Mouse (Mus musculus) ovary, adult 2 months (tissue): ENCODE results near the gene Slc38a3. TPM values are rescaled to one million over a fixed set of nuclear protein-coding genes. Genes with fewer than 3 reads are reported as not detected.

ENCODE experiments used
- polyA plus RNA-seq: library from polyadenylated mRNA; depleted of rRNA; stranded (reverse); fragments of >200 nt; gene quantifications from 2 replicates; pipeline ENCODE4 v1.2.3, GENCODE M21; 2012; rRNA removed

Slc38a3 gene
- polyA plus RNA-seq, result 286 and 357 TPM in 2 replicates

DNA sequence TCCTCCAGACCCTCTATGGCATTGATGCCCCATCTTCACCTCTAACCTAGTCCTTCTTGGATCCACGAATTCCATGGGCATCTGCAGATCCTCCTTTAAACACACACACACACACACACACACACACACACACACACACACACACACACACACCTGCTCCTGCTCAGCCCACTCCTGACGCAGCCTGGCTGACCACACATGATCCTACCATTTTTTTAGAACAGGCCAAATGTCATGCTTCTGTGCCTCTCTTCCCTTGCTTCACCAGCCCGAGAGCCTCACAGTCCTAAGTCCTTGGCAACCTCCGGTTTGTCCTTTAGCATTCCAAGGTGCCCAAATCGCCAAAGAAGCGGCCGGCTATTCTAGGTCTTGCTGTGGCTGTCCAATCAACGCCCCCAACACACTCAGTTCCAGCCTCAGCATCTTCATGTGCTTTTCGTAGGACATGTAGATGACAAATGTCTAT, at the start of gene Slc38a3:
TSS of gene Slc38a3 (minus strand) at position 51 of the 466 bp plus-strand sequence.

DNA sequence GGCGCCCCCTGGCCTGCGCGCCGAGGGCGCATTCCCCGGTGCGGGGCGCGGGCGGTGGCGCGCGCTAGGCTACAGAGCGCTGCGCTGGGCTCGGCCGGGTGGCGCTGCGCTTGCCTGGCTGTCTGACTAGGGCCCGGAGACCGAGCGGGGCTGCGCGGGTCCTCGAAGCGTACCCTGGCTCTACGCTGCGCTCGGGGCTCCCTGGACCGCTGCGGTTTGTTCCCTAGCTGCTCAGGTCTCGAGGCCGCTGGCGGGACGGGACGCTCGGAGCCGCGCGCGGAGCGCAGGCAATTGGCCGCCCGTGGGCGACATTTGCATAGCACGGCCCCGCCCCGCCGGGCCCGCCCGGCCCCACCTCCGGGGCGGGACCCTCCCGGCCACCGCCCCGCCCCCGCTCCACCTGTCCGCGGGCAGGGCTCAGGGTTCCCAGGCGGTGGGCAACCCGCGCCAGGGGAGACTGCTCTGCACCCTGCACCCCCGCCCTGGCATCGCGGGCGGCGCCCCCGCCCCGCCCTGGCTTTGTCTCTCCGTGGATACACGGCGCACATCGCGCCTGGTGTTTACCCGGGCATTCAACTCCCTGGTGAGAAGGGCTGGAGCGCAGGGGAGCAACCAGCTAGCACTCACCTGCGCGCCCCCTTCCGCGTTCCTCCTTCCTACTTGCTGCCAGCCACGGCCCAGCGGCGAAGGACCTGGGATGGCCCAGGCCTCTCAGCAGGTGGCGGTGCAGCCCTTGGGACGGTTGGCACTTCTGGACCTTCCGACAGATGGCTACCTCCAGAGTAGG, 40.6 kb upstream of the Slc38a3 start, which contains the start of gene Sema3f:
TSS of gene Sema3f (minus strand) at position 779 of the 787 bp plus-strand sequence.

DNA sequence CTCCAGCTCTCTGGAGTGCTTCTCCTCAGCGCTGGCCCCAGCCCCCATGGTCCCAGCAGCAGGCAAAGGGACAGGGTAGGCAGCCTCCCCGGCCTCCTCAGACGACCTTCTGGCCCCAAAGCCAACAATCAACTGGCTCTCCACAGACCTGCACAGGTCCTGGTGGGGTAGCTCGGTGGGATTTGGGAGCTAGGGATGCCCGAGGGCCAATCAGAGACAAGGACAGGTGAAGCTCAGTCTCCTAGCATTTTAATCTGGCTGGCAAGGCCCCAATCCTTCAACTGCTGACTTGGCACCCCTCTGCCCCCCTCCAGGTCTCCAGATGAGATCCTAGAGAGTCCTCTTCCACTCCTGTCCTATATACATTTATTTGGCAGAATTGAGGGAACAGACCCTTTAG, 10.2 kb upstream of the Slc38a3 start, which contains the start of gene Gnat1:
TSS of gene Gnat1 (minus strand) at position 212 of the 400 bp plus-strand sequence.

GRCm38 (mm10) chr9:107635279-107636028, 33.9 kb downstream of the Slc38a3 start, which contains the start of gene Gnai2:
Gene Gnai2, minus strand, starts transcription at chr9:107635367.

DNA sequence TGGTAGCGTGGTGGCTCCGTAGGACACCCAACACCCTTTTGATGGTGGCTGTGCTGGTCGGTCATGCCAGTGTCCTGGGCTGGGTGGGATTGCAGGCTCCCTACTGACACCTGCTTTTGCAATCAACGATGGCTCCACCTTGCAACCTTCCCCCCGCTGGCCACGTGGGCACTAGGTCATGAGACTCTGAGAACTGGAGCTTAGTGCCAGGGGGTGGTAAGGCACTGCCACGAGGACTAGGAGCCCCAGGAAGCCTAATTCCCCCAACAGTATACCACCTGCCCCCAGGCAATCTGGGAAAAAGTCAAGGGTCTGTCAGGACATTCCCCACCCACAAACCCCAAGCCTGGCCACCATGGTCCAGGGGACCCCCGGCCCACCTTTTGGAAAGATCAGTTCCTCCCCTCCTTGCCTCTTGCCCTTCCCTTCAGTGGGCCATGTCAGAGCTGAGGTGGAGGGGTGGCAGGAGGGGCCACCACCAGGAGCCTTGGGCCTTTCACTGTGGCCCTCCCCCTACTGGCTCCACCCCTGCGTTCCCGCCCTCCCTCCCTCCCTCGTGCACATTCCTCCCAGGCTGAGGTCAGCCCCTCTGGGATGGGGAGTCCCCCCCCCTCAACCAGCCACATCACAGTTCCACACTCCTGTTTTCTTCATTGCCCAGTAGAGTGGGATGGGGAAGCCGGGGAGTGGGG, 60.4 kb downstream of the Slc38a3 start, which contains the start of gene Sema3b:
TSS of gene Sema3b (minus strand) at position 489 of the 692 bp plus-strand sequence.

Other genes with a start within 250 kb of the Slc38a3 start
- gene Tmem115, start 135.6 kb downstream of the Slc38a3 start, polyA plus RNA-seq, result 86.5 and 92.7 TPM in 2 replicates
- gene Cyb561d2, start 127.3 kb downstream of the Slc38a3 start, polyA plus RNA-seq, result 70.4 and 85.0 TPM in 2 replicates
- 31.6 and 40.4 TPM in 2 replicates for gene Nprl2, start 127.3 kb downstream of the Slc38a3 start, polyA plus RNA-seq
- 13.6 and 15.0 TPM in 2 replicates for gene Zmynd10, start 122.2 kb downstream of the Slc38a3 start, polyA plus RNA-seq
- 40.1 and 43.3 TPM in 2 replicates for gene Rassf1, start 118.0 kb downstream of the Slc38a3 start, polyA plus RNA-seq
- gene Tusc2, start 106.3 kb downstream of the Slc38a3 start, polyA plus RNA-seq, result 74.2 and 84.8 TPM in 2 replicates
- 121 and 127 TPM in 2 replicates for gene Hyal2, start 101.6 kb downstream of the Slc38a3 start, polyA plus RNA-seq
- 12.8 and 16.7 TPM in 2 replicates for gene Hyal1, start 92.6 kb downstream of the Slc38a3 start, polyA plus RNA-seq
- 97.2 and 99.9 TPM in 2 replicates for gene Naa80, start 90.6 kb downstream of the Slc38a3 start, polyA plus RNA-seq
- 1.7 and 2.0 TPM in 2 replicates for gene Hyal3, start 88.7 kb downstream of the Slc38a3 start, polyA plus RNA-seq
- gene Ifrd2, start 81.9 kb downstream of the Slc38a3 start, polyA plus RNA-seq, result 62.0 and 68.5 TPM in 2 replicates
- 33.8 and 37.7 TPM in 2 replicates for gene Sema3b, start 60.3 kb downstream of the Slc38a3 start, polyA plus RNA-seq
- 769 and 826 TPM in 2 replicates for gene Gnai2, start 34.2 kb downstream of the Slc38a3 start, polyA plus RNA-seq
- 0.17 and 0.21 TPM in 2 replicates for gene Gnat1, start 10.2 kb upstream of the Slc38a3 start, polyA plus RNA-seq
- 123 and 153 TPM in 2 replicates for gene Sema3f, start 40.9 kb upstream of the Slc38a3 start, polyA plus RNA-seq
- gene Rbm5, start 101.5 kb upstream of the Slc38a3 start, polyA plus RNA-seq, result 69.0 and 96.6 TPM in 2 replicates
- 16.1 and 17.1 TPM in 2 replicates for gene Rbm6, start 203.7 kb upstream of the Slc38a3 start, polyA plus RNA-seq
- 42.1 and 43.0 TPM in 2 replicates for gene Mon1a, start 218.6 kb upstream of the Slc38a3 start, polyA plus RNA-seq
- 48.6 and 48.9 TPM in 2 replicates for gene Mst1r, start 237.3 kb upstream of the Slc38a3 start, polyA plus RNA-seq